ENCODE assay signal across 21 mouse cellular contexts in the genomic region with DNA sequence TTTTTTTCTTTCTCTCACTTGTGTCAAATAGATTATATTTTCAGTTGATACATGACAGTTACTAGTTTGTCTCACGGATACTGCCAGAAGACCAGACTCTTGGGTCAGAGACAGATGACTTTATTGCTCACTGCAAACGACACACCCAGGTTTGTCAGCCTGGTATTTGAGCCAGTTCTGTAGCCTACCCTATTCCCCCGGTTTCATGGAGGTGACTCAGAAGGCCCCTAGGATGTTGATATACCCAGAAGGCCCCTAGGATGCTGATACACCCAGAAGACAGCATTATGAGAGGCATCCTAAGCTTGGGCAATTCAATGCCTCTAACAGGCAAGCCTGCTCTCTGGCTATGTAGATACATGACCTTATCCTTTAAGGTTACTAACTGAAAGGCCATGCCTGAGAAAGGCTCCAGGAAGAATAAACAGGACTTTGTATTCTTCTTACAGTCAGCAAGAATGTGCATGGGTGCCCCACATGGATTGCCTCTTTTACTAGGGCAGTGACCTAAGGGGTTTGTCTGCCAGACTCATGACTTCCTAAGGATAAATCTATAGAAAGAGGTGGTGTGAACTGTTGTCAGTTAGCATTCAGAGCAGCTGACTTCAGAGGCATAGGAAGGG. TPM values are rescaled to one million over a fixed set of nuclear protein-coding genes. Genes with fewer than 3 reads are reported as not detected.
A peak's percentile ranks its signal among the peaks of the same experiment; 100 is the strongest.
DNase-seq lines count a peak whose midpoint lies in the region; ATAC-seq and TF ChIP-seq lines count a peak whose summit lies in the region.
"Had no signal": no experiment of that assay in that cellular context is flagged by ENCODE, and none has a peak within 500 bp of the region (broad histone marks: within the 10 kb centered on the region; RNA-seq: fewer than 3 reads in every experiment).

No protein-coding gene starts in this region.

- WGBS in liver, postnatal 0 days (ENCODE audit: insufficient replicate concordance), result 53% methylated on average over 3 of the region's 3 CpGs
- 69% methylated on average over 3 of the region's 3 CpGs for WGBS in liver, embryonic 11.5 days
- WGBS in intestine, embryonic 16.5 days, result 39% methylated on average over 3 of the region's 3 CpGs
- WGBS in small intestine, adult 2 months, result 21% methylated on average over 3 of the region's 3 CpGs
- 75% methylated on average over 3 of the region's 3 CpGs for WGBS in hindbrain, embryonic 14.5 days

- TF ChIP-seq CTCF in liver, postnatal 0 days (IDR thresholded peaks at IDR 0.05; ENCODE audit: low read depth), result no peak
- no peak for TF ChIP-seq CTCF in small intestine, adult 2 months (IDR thresholded peaks at IDR 0.05; ENCODE audit: extremely low read depth, insufficient read length, insufficient replicate concordance, low read depth, low read length)

- no peak overlapping the region for H3K4me3 ChIP-seq in liver, postnatal 0 days (ENCODE audit: low read depth, low read length)
- H3K4me3 ChIP-seq in liver, embryonic 11.5 days (ENCODE audit: low read depth, low read length), result no peak overlapping the region
- H3K4me3 ChIP-seq in intestine, embryonic 16.5 days (ENCODE audit: low read length), result no peak overlapping the region
- H3K4me3 ChIP-seq in small intestine, adult 2 months (ENCODE audit: low read depth, low read length), result no peak overlapping the region
- no peak overlapping the region for H3K4me3 ChIP-seq in hindbrain, embryonic 14.5 days (replicated peaks; ENCODE audit: low read length)
- H3K4me3 ChIP-seq: embryonic facial prominence, embryonic 13.5 days; forebrain, embryonic 13.5 days; gastrocnemius, adult 2 months; heart, embryonic 13.5 days had no signal

- peak; percentile 62 for ATAC-seq in liver, postnatal 0 days
- no peak for ATAC-seq in liver, embryonic 11.5 days (replicated peaks; ENCODE audit: low FRiP score)
- ATAC-seq in intestine, embryonic 16.5 days, result peak; percentile 86
- no peak for ATAC-seq in hindbrain, embryonic 14.5 days (ENCODE audit: low FRiP score)
- ATAC-seq: forebrain, embryonic 13.5 days; forebrain, postnatal 0 days; hindbrain, embryonic 16.5 days had no signal

- no peak for TF ChIP-seq POLR2A in small intestine, adult 2 months (IDR thresholded peaks at IDR 0.05; ENCODE audit: low read depth, low read length)

- no peaks in the 10 kb centered on the region for H3K9me3 ChIP-seq in liver, postnatal 0 days (ENCODE audit: low read length)
- H3K9me3 ChIP-seq in liver, embryonic 11.5 days (ENCODE audit: control insufficient read depth, low read length), result no peaks in the 10 kb centered on the region
- H3K9me3 ChIP-seq in intestine, embryonic 16.5 days (ENCODE audit: control insufficient read depth, low read length), result no peaks in the 10 kb centered on the region
- H3K9me3 ChIP-seq in hindbrain, embryonic 14.5 days (ENCODE audit: control insufficient read depth, low read length), result no peaks in the 10 kb centered on the region
- H3K9me3 ChIP-seq: embryonic facial prominence, embryonic 13.5 days; forebrain, embryonic 13.5 days; heart, embryonic 13.5 days had no signal

- TF ChIP-seq EP300 in liver, postnatal 0 days (IDR thresholded peaks at IDR 0.05; ENCODE audit: low read depth), result no peak

- no peak overlapping the region for H3K27ac ChIP-seq in liver, postnatal 0 days (ENCODE audit: low read depth)
- H3K27ac ChIP-seq in liver, embryonic 11.5 days (ENCODE audit: low read depth, low read length), result no peak overlapping the region
- H3K27ac ChIP-seq in intestine, embryonic 16.5 days (ENCODE audit: low read length), result peak overlapping the region; percentile 58
- H3K27ac ChIP-seq in small intestine, adult 2 months (ENCODE audit: insufficient read depth, low read depth, low read length), result peak overlapping the region; percentile 54
- no peak overlapping the region for H3K27ac ChIP-seq in hindbrain, embryonic 14.5 days
- H3K27ac ChIP-seq: embryonic facial prominence, embryonic 13.5 days; forebrain, embryonic 13.5 days; gastrocnemius, adult 2 months; heart, embryonic 13.5 days had no signal

- no peak overlapping the region for H3K9ac ChIP-seq in liver, postnatal 0 days (replicated peaks)
- H3K9ac ChIP-seq in liver, embryonic 11.5 days (ENCODE audit: low read depth, low read length), result no peak overlapping the region
- no peak overlapping the region for H3K9ac ChIP-seq in intestine, embryonic 16.5 days (ENCODE audit: low read depth, low read length)
- H3K9ac ChIP-seq in hindbrain, embryonic 14.5 days, result no peak overlapping the region
- H3K9ac ChIP-seq: embryonic facial prominence, embryonic 13.5 days; forebrain, embryonic 13.5 days; forebrain, postnatal 0 days; heart, embryonic 13.5 days had no signal

- no peaks in the 10 kb centered on the region for H3K27me3 ChIP-seq in liver, postnatal 0 days (ENCODE audit: insufficient read depth, low read length)
- H3K27me3 ChIP-seq in liver, embryonic 11.5 days (replicated peaks; ENCODE audit: control insufficient read depth, insufficient read depth, low read length), result no peaks in the 10 kb centered on the region
- H3K27me3 ChIP-seq in intestine, embryonic 16.5 days (replicated peaks; ENCODE audit: control insufficient read depth, insufficient read depth, low read length), result no peaks in the 10 kb centered on the region
- no peaks in the 10 kb centered on the region for H3K27me3 ChIP-seq in small intestine, adult 2 months (ENCODE audit: control insufficient read depth, insufficient read depth, low read length)
- no peaks in the 10 kb centered on the region for H3K27me3 ChIP-seq in hindbrain, embryonic 14.5 days (ENCODE audit: control insufficient read depth, insufficient read depth, low read length)
- H3K27me3 ChIP-seq: CH12.LX; embryonic facial prominence, embryonic 13.5 days; forebrain, embryonic 13.5 days; heart, embryonic 13.5 days had no signal

- H3K4me2 ChIP-seq in liver, postnatal 0 days (ENCODE audit: low read depth, low read length), result no peak overlapping the region
- no peak overlapping the region for H3K4me2 ChIP-seq in liver, embryonic 11.5 days
- no peak overlapping the region; the same call in 1 of the 2 replicates for H3K4me2 ChIP-seq in intestine, embryonic 16.5 days (ENCODE audit: low read depth, low read length)
- no peak overlapping the region for H3K4me2 ChIP-seq in hindbrain, embryonic 14.5 days (replicated peaks)
- H3K4me2 ChIP-seq: embryonic facial prominence, embryonic 13.5 days; forebrain, embryonic 13.5 days; heart, embryonic 13.5 days had no signal

- intact Hi-C loops in left cerebral cortex, postnatal 4 days (cut with DNase I), result no loop called here

- H3K36me3 ChIP-seq in liver, postnatal 0 days (replicated peaks; ENCODE audit: insufficient read depth, low read length), result no peaks in the 10 kb centered on the region
- H3K36me3 ChIP-seq in liver, embryonic 11.5 days (ENCODE audit: control insufficient read depth, insufficient read depth, low read length), result no peaks in the 10 kb centered on the region
- H3K36me3 ChIP-seq in intestine, embryonic 16.5 days (ENCODE audit: control insufficient read depth, insufficient read depth, low read length), result no peaks in the 10 kb centered on the region
- no peaks in the 10 kb centered on the region for H3K36me3 ChIP-seq in small intestine, adult 2 months (ENCODE audit: control insufficient read depth, insufficient read depth, low read length)
- H3K36me3 ChIP-seq in hindbrain, embryonic 14.5 days (replicated peaks; ENCODE audit: control insufficient read depth, insufficient read depth), result no peaks in the 10 kb centered on the region
- H3K36me3 ChIP-seq: embryonic facial prominence, embryonic 13.5 days; heart, embryonic 13.5 days had no signal

- H3K4me1 ChIP-seq in liver, postnatal 0 days (ENCODE audit: insufficient read depth), result no peaks in the 10 kb centered on the region; the same call in 1 of the 2 replicates
- peaks cover 3% of the 10 kb centered on the region for H3K4me1 ChIP-seq in liver, embryonic 11.5 days (replicated peaks; ENCODE audit: control insufficient read depth, insufficient read depth, low read length)
- H3K4me1 ChIP-seq in intestine, embryonic 16.5 days (ENCODE audit: control insufficient read depth, insufficient read depth, low read length), result peaks cover 18% of the 10 kb centered on the region
- peaks cover 8% of the 10 kb centered on the region; the same call in 1 of the 2 replicates for H3K4me1 ChIP-seq in small intestine, adult 2 months (ENCODE audit: control insufficient read depth, insufficient read depth, insufficient read length, low read length)
- H3K4me1 ChIP-seq in hindbrain, embryonic 14.5 days (replicated peaks; ENCODE audit: control insufficient read depth, insufficient read depth, low read length), result 0 out of 2 replicates have a peak, but pooled peaks cover 8% of the 10 kb centered on the region

- DNase-seq in liver, postnatal 0 days, result no peak
- no peak for DNase-seq in liver, embryonic 11.5 days (ENCODE audit: low spot score)
- DNase-seq in hindbrain, embryonic 14.5 days (ENCODE audit: low spot score), result no peak
- DNase-seq in left cerebral cortex, postnatal 4 days, result no peak
- DNase-seq in lung, postnatal 36 days, result no peak
- no peak for DNase-seq in cerebellum, postnatal 25 days
- DNase-seq: adrenal gland, adult 8-10 months; cerebellum, adult 11 months; cerebellum, adult 9-10 months; cerebellum, postnatal 36 days; forebrain, postnatal 0 days; gastrocnemius, adult 2 months; gastrocnemius, postnatal 25 days; heart, postnatal 36 days had no signal

RNA-seq across cellular contexts. Expression of a gene that starts 1.7 kb away (rescaled TPM):
- polyA plus RNA-seq in liver, postnatal 0 days (2015; fragmentation: Nextera tagmentation; extraction: Ambion mirVana), result 3.0 and 9.1 TPM in 2 replicates
- 17.6 and 19.9 TPM in 2 replicates for polyA plus RNA-seq in liver, embryonic 11.5 days (2014; fragmentation: Nextera tagmentation; extraction: Ambion mirVana)
- polyA plus RNA-seq in intestine, embryonic 16.5 days (2015; fragmentation: Nextera tagmentation; extraction: Ambion mirVana), result 31.7 and 43.8 TPM in 2 replicates
- polyA plus RNA-seq in small intestine, adult 2 months (2012; rRNA removed), result 3.5 and 4.8 TPM in 2 replicates
- polyA plus RNA-seq in hindbrain, embryonic 14.5 days (2014; fragmentation: Nextera tagmentation; extraction: Ambion mirVana), result 30.1 and 31.7 TPM in 2 replicates
- total RNA-seq in left cerebral cortex, postnatal 4 days (2021), result 1 to 10 TPM; 5.0 to 8.0 TPM

RNA-seq across cellular contexts. Expression of a gene that starts 8.1 kb away (rescaled TPM):
- polyA plus RNA-seq in liver, postnatal 0 days (2015; fragmentation: Nextera tagmentation; extraction: Ambion mirVana), result not detected in 2 replicates
- 0.29 and 0.40 TPM in 2 replicates for polyA plus RNA-seq in liver, embryonic 11.5 days (2014; fragmentation: Nextera tagmentation; extraction: Ambion mirVana)
- 0.38 and 1.0 TPM in 2 replicates for polyA plus RNA-seq in intestine, embryonic 16.5 days (2015; fragmentation: Nextera tagmentation; extraction: Ambion mirVana)
- polyA plus RNA-seq in small intestine, adult 2 months (2012; rRNA removed), result not detected in 2 replicates
- 0.56 and 0.70 TPM in 2 replicates for polyA plus RNA-seq in hindbrain, embryonic 14.5 days (2014; fragmentation: Nextera tagmentation; extraction: Ambion mirVana)
- under 1 TPM; 0.32 to 0.62 TPM for total RNA-seq in left cerebral cortex, postnatal 4 days (2021)
- total RNA-seq: CH12.LX had no signal

RNA-seq across cellular contexts. Expression of a gene that starts 31.8 kb away (rescaled TPM):
- polyA plus RNA-seq in liver, postnatal 0 days (2015; fragmentation: Nextera tagmentation; extraction: Ambion mirVana), result 49.5 and 50.2 TPM in 2 replicates
- 67.1 and 71.1 TPM in 2 replicates for polyA plus RNA-seq in liver, embryonic 11.5 days (2014; fragmentation: Nextera tagmentation; extraction: Ambion mirVana)
- polyA plus RNA-seq in intestine, embryonic 16.5 days (2015; fragmentation: Nextera tagmentation; extraction: Ambion mirVana), result 78.0 and 83.1 TPM in 2 replicates
- 3.7 and 5.8 TPM in 2 replicates for polyA plus RNA-seq in small intestine, adult 2 months (2012; rRNA removed)
- 56.5 and 63.8 TPM in 2 replicates for polyA plus RNA-seq in hindbrain, embryonic 14.5 days (2014; fragmentation: Nextera tagmentation; extraction: Ambion mirVana)
- total RNA-seq in left cerebral cortex, postnatal 4 days (2021), result 10 to 100 TPM; 38.8 to 44.1 TPM

RNA-seq across cellular contexts. Expression of a gene that starts 32.1 kb away (rescaled TPM):
- 0.50 and 0.62 TPM in 2 replicates for polyA plus RNA-seq in liver, postnatal 0 days (2015; fragmentation: Nextera tagmentation; extraction: Ambion mirVana)
- polyA plus RNA-seq in liver, embryonic 11.5 days (2014; fragmentation: Nextera tagmentation; extraction: Ambion mirVana), result 2.0 and 2.2 TPM in 2 replicates
- polyA plus RNA-seq in intestine, embryonic 16.5 days (2015; fragmentation: Nextera tagmentation; extraction: Ambion mirVana), result 2.2 and 2.4 TPM in 2 replicates
- 0.08 TPM in 1 of 2 replicates, not detected in the other for polyA plus RNA-seq in small intestine, adult 2 months (2012; rRNA removed)
- 4.6 and 4.7 TPM in 2 replicates for polyA plus RNA-seq in hindbrain, embryonic 14.5 days (2014; fragmentation: Nextera tagmentation; extraction: Ambion mirVana)
- total RNA-seq in left cerebral cortex, postnatal 4 days (2021), result 1 to 10 TPM; 3.1 to 3.6 TPM

Comparison
In these comparisons a context has a peak if more than half of its experiments do, and no peak if none do; other contexts are left out.
1. ATAC-seq: peak in liver, postnatal 0 days (single experiment) and intestine, embryonic 16.5 days (single experiment); none in liver, embryonic 11.5 days (single experiment) and hindbrain, embryonic 14.5 days (single experiment).
2. H3K27ac ChIP-seq: peak in intestine, embryonic 16.5 days (single experiment) and small intestine, adult 2 months (single experiment); none in liver, postnatal 0 days (single experiment), liver, embryonic 11.5 days (single experiment) and hindbrain, embryonic 14.5 days (single experiment).